Mouse (Mus musculus) forebrain, embryonic 10.5 days (tissue): ENCODE data around the gene Serpinf1. TPM values are rescaled to one million over a fixed set of nuclear protein-coding genes. Genes with fewer than 3 reads are reported as not detected.

Experiments used
- DNase-seq: peaks from one replicate; pipeline ENCODE4 v3.0.0-alpha.2; 2017; ENCODE audit warnings: low spot score; ENCODE audit errors: extremely low spot score
- H3K27ac ChIP-seq: fragments of 300-500 bp; sonication (generic); 2 replicates; pipeline ENCODE4 v1.5.1; 2016; ENCODE audit warnings: mild to moderate bottlenecking
- H3K27me3 ChIP-seq: fragments of 300-500 bp; sonication (generic); 2 replicates; pipeline ENCODE4 v1.6.1; 2016; ENCODE audit warnings: mild to moderate bottlenecking; ENCODE audit not compliant: poor library complexity, severe bottlenecking
- H3K36me3 ChIP-seq: fragments of 300-500 bp; sonication (generic); replicated peaks from 2 replicates; pipeline ENCODE4 v1.6.1; 2016; ENCODE audit warnings: mild to moderate bottlenecking, moderate library complexity
- H3K4me1 ChIP-seq: fragments of 300-500 bp; sonication (generic); 2 replicates; pipeline ENCODE4 v1.6.1; 2016
- H3K4me3 ChIP-seq: fragments of 300-500 bp; sonication (generic); 2 replicates; pipeline ENCODE4 v1.5.1; 2016; ENCODE audit warnings: mild to moderate bottlenecking, moderate library complexity
- H3K9me3 ChIP-seq: fragments of 300-500 bp; sonication (generic); 2 replicates; pipeline ENCODE4 v1.6.1; 2016; ENCODE audit warnings: mild to moderate bottlenecking, moderate library complexity
- WGBS: fragments of 180-500 bp; shearing (Covaris S2); methylation state at CpG from one replicate; pipeline ENCODE4 v1.1.7; 2016; 5-methylcytosine and 5-hydroxymethylcytosine counted together
- polyA plus RNA-seq: library from polyadenylated mRNA; unstranded; fragments of >200 nt; fragmentation: Nextera tagmentation; extraction: Ambion mirVana; gene quantifications from 2 replicates; pipeline ENCODE4 v1.2.1, GENCODE M21; 2016

The Serpinf1 gene
- polyA plus RNA-seq: 105 and 108 TPM in 2 replicates

DNA sequence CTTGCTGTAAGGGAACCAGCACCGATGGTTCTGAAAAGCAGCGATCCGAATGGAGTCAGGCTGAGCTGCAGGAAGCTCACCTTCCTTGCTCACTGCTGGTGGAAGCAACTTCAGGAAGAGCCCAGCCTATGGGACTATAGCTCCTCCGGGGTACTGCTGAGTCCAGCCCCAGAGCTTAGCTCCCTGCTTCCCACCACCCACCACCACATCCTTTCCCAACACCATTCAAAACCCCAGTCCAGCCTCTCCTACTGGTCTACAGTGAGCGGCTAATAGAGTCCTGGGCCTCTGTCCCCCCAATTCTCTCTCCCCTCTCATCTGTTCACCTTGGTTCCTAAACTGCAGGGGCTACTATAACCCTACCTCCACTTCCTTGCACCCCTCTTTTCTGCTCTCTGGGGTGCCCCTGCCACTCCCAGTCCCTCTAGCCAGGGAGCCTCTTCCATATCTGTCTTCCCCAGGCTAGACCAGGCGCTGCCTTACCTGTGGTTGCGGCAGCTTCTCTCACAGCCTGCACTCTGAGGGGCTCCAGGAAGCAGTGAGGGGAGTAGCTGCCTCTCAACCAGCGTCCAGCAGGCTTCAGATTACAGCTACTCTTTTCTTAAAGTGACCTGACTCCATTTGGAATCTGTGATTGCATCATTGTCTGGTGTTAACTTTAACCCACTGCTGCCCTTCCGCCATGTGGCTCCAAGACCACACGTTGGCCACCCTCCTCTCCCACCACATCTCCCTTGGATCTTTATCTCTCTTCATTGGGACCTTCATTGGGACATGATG, at the start of gene Serpinf1:
Gene Serpinf1, minus strand, starts transcription at position 689 of the 780 bp plus-strand sequence.
- H3K4me3 ChIP-seq: peak within 1 kb of the TSS; percentile 49
- no peak for DNase-seq

DNA sequence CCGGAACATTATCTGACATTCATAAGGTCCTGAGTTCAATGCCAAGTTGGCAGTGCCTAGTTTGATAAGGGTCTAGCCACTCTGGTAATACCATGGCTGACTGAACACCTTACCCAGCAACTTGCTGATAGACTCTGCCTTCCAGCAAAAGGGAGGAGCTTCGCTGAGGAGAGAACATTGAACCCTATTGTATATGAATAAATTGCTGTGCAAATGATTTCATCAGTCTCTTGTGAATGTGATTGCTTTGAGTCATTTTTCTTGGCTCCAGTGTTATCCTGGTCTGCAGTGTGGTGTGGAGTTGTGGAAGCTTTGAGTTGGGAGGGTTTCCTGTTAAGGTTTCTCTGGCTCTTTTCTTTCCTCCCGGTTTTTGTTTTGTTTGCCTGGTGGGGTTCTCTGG, 48.2 kb upstream of the Serpinf1 start:
- 0 out of 2 replicates have a peak, but pooled peaks cover 4% of the 10 kb centered on the region for H3K9me3 ChIP-seq
- 90% methylated on average over 3 of the region's 3 CpGs for WGBS
- H3K4me3 ChIP-seq: no peak overlapping the region
- H3K4me1 ChIP-seq: peaks cover 14% of the 10 kb centered on the region
- peaks cover 7% of the 10 kb centered on the region for H3K36me3 ChIP-seq
- DNase-seq: no peak
- H3K27ac ChIP-seq: no peak overlapping the region
- peaks cover 14% of the 10 kb centered on the region; the same call in 1 of the 2 replicates for H3K27me3 ChIP-seq

More for the DNA sequence above, at the start of gene Serpinf1:
- WGBS: 50% methylated on average over 10 of the region's 10 CpGs
- Histone ChIP-seq H3K9me3 (no peaks in the 10 kb centered on the region), H3K36me3 (peaks cover 4% of the 10 kb centered on the region; the same call in 1 of the 2 replicates), H3K4me1 (peaks cover 31% of the 10 kb centered on the region), H3K27ac (peak within 1 kb of the TSS; percentile 83), H3K27me3 (no peaks in the 10 kb centered on the region)

DNA sequence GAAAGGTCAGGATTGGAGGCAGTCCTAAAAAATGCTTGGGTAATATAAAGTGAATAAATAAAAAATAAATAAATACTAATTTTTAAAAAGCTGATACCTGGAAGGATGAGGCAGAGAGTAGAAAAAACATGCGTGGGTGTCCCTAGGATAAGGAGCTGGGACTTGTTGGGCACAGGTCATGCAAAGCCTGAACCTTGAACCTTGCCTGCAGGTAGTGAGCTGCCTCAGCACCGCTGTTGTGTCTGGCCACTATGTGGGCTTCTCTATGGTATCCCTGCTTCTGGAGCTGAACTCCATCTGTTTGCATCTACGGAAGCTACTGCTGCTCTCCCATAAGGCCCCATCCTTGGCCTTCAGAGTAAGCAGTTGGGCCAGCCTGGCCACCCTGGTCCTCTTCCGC, 46.8 kb upstream of the Serpinf1 start:
- WGBS: 93% methylated on average over 4 of the region's 4 CpGs
- Histone ChIP-seq H3K27me3 (peaks cover 14% of the 10 kb centered on the region; the same call in 1 of the 2 replicates), H3K4me3 (no peak overlapping the region)

GRCm38 (mm10) chr11:75468410-75468809, 45.9 kb upstream of the Serpinf1 start:
- Histone ChIP-seq H3K9me3 (0 out of 2 replicates have a peak, but pooled peaks cover 4% of the 10 kb centered on the region), H3K4me1 (peaks cover 19% of the 10 kb centered on the region), H3K27ac (peak overlapping the region; percentile 74), H3K4me3 (peak overlapping the region; percentile 52), H3K36me3 (peaks cover 19% of the 10 kb centered on the region), H3K27me3 (peaks cover 14% of the 10 kb centered on the region; the same call in 1 of the 2 replicates)
- no peak for DNase-seq
- WGBS: 65% methylated on average over 7 of the region's 7 CpGs

More for the DNA sequence above, 46.8 kb upstream of the Serpinf1 start:
- H3K27ac ChIP-seq: no peak overlapping the region
- DNase-seq: no peak
- peaks cover 19% of the 10 kb centered on the region for H3K36me3 ChIP-seq
- peaks cover 14% of the 10 kb centered on the region for H3K4me1 ChIP-seq
- 0 out of 2 replicates have a peak, but pooled peaks cover 4% of the 10 kb centered on the region for H3K9me3 ChIP-seq

- H3K27me3 ChIP-seq: peaks cover 14% of the 10 kb centered on the region; the same call in 1 of the 2 replicates
- H3K4me1 ChIP-seq: peaks cover 26% of the 10 kb centered on the region
- 19% methylated on average over 19 of the region's 19 CpGs for WGBS
- peak overlapping the region; percentile 74 for H3K27ac ChIP-seq
- peak; percentile 54 for DNase-seq
- peak overlapping the region; percentile 52 for H3K4me3 ChIP-seq
- peaks cover 19% of the 10 kb centered on the region for H3K36me3 ChIP-seq
- 0 out of 2 replicates have a peak, but pooled peaks cover 4% of the 10 kb centered on the region for H3K9me3 ChIP-seq
These were observed 45.2 kb upstream of the Serpinf1 start for GRCm38 (mm10) chr11:75467512-75468215.

DNA sequence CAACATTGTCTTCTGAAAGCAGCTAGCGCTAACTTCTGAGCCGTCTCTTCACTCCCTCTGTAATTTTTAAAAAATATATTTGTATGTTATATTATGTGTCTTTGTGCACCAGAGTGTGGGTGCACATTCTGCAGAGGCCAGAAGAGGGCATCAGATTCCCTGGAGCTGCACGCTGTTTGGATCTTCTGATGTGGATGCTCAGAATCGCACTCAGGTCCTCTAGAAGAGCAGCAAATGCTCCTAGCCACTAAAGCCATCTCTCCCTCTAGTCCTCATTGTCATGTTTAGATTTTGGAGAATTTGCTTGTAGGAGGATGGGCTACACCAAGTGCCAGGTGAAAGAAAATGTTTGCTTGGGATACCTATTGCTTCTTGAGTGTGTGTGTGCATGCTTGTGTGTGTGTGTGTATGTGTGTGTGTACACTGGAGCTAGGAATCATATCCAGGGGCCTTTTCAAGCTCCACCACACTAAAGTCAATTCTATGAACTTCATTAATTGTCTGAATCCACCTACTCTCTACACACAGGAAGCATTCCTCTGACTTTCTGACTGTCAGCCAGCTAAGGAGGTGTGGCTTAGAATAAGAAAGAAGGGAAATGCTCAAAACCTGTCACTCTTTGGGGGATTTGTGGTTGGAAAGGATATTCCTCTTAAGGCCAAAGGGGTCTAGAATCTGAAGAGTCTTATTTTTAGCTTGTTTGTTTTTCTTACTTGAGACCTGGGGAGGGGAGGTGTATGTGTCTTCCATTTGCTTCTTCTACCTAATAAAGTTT, 44.4 kb upstream of the Serpinf1 start:
- H3K27me3 ChIP-seq: peaks cover 14% of the 10 kb centered on the region; the same call in 1 of the 2 replicates
- H3K4me1 ChIP-seq: peaks cover 34% of the 10 kb centered on the region
- 97% methylated on average over 4 of the region's 4 CpGs for WGBS
- DNase-seq: no peak
- H3K9me3 ChIP-seq: 0 out of 2 replicates have a peak, but pooled peaks cover 4% of the 10 kb centered on the region
- no peak overlapping the region for H3K27ac ChIP-seq
- H3K4me3 ChIP-seq: no peak overlapping the region
- peaks cover 19% of the 10 kb centered on the region for H3K36me3 ChIP-seq

DNA sequence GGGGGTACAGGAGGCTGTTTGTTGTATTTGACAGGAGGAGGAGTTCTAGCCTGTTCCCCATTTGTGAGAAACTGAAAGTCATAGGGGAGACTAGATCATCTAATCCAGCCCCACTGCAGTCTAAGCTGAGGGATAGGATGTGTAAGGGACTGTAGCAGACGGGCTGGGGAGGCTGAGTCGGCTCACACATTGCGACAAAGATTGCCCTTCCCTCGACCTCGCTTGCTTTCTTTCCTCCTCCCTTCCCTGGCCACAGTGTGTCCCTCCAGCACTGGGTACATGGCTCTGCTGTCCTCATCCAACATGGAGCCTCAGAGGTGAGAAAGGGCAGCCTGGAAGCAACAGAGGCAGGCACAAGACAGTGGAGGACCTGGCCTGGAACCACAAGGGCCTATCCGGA, 42.5 kb upstream of the Serpinf1 start:
- H3K27ac ChIP-seq: no peak overlapping the region
- WGBS: 90% methylated on average over 6 of the region's 6 CpGs
- no peak for DNase-seq
- no peak overlapping the region for H3K4me3 ChIP-seq
- 0 out of 2 replicates have a peak, but pooled peaks cover 4% of the 10 kb centered on the region for H3K9me3 ChIP-seq
- peaks cover 19% of the 10 kb centered on the region for H3K36me3 ChIP-seq
- H3K4me1 ChIP-seq: peaks cover 41% of the 10 kb centered on the region
- H3K27me3 ChIP-seq: peaks cover 14% of the 10 kb centered on the region; the same call in 1 of the 2 replicates

DNA sequence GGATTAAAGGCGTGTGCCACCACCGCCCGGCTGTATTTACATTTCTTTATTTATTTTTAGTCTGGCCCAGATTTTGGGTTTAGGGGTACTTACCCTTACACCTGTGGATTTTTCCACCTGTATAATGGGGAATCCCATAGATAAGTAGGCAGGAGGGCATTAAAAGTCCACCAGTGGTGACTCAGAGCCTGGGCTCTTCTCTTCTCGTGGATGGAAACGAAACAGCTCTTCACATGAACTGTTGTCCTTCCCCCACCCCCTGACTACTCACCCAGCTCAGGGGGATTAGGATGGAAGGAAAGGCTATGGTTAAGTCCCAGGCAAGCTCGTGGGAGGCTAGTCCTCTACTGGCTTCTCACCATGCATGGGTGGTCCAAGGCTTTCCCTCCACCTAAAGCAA, 41.9 kb upstream of the Serpinf1 start:
- H3K36me3 ChIP-seq: peaks cover 19% of the 10 kb centered on the region
- H3K9me3 ChIP-seq: 0 out of 2 replicates have a peak, but pooled peaks cover 4% of the 10 kb centered on the region
- DNase-seq: no peak
- peaks cover 47% of the 10 kb centered on the region for H3K4me1 ChIP-seq
- H3K27me3 ChIP-seq: peaks cover 12% of the 10 kb centered on the region; the same call in 1 of the 2 replicates
- no peak overlapping the region for H3K4me3 ChIP-seq
- 91% methylated on average over 6 of the region's 6 CpGs for WGBS
- no peak overlapping the region for H3K27ac ChIP-seq

GRCm38 (mm10) chr11:75463624-75464023, 41.1 kb upstream of the Serpinf1 start:
- peak overlapping the region; percentile 74 for H3K27ac ChIP-seq

GRCm38 (mm10) chr11:75462865-75463336, 40.4 kb upstream of the Serpinf1 start:
- peak overlapping the region; percentile 63 for H3K4me3 ChIP-seq

More at GRCm38 (mm10) chr11:75463624-75464023, 41.1 kb upstream of the Serpinf1 start:
- no peak for DNase-seq
- Histone ChIP-seq H3K27me3 (peaks cover 5% of the 10 kb centered on the region; the same call in 1 of the 2 replicates), H3K9me3 (0 out of 2 replicates have a peak, but pooled peaks cover 4% of the 10 kb centered on the region), H3K4me1 (peaks cover 53% of the 10 kb centered on the region), H3K36me3 (peaks cover 19% of the 10 kb centered on the region), H3K4me3 (peak overlapping the region; percentile 63; the same call in 1 of the 2 replicates)
- 69% methylated on average over 4 of the region's 4 CpGs for WGBS

GRCm38 (mm10) chr11:75462253-75462783, 39.8 kb upstream of the Serpinf1 start:
- Histone ChIP-seq H3K4me3 (peak overlapping the region; percentile 63), H3K9me3 (0 out of 2 replicates have a peak, but pooled peaks cover 4% of the 10 kb centered on the region), H3K27ac (peak overlapping the region; percentile 74), H3K27me3 (no peaks in the 10 kb centered on the region), H3K4me1 (peaks cover 40% of the 10 kb centered on the region), H3K36me3 (peaks cover 19% of the 10 kb centered on the region)
- 4% methylated on average over 16 of the region's 16 CpGs for WGBS
- DNase-seq: peak; percentile 34

More at GRCm38 (mm10) chr11:75462865-75463336, 40.4 kb upstream of the Serpinf1 start:
- peaks cover 19% of the 10 kb centered on the region for H3K36me3 ChIP-seq
- 0 out of 2 replicates have a peak, but pooled peaks cover 4% of the 10 kb centered on the region for H3K9me3 ChIP-seq
- H3K27me3 ChIP-seq: no peaks in the 10 kb centered on the region
- DNase-seq: peak; percentile 79
- peak overlapping the region; percentile 74 for H3K27ac ChIP-seq
- WGBS: 8% methylated on average over 9 of the region's 9 CpGs
- peaks cover 46% of the 10 kb centered on the region for H3K4me1 ChIP-seq
